Mouse (Mus musculus): ENCODE results near the gene Xylt1.

- TF ChIP-seq CTCF (IDR thresholded peaks at IDR 0.05; ENCODE audit: borderline replicate concordance, insufficient read depth, low read depth, low read length) (no peak), POLR2A (IDR thresholded peaks at IDR 0.05; ENCODE audit: borderline replicate concordance, insufficient read depth, low read length) (no peak)
These were observed 316.9 kb downstream of the Xylt1 start for GRCm38 (mm10) chr7:117697681-117698080.
